Mouse (Mus musculus): ENCODE measurements around the gene Epha2. TPM values are rescaled to one million over a fixed set of nuclear protein-coding genes. Genes with fewer than 3 reads are reported as not detected.

The Epha2 gene
- polyA plus RNA-seq, 1 experiment from 2014 or later: 2.9 TPM

DNA sequence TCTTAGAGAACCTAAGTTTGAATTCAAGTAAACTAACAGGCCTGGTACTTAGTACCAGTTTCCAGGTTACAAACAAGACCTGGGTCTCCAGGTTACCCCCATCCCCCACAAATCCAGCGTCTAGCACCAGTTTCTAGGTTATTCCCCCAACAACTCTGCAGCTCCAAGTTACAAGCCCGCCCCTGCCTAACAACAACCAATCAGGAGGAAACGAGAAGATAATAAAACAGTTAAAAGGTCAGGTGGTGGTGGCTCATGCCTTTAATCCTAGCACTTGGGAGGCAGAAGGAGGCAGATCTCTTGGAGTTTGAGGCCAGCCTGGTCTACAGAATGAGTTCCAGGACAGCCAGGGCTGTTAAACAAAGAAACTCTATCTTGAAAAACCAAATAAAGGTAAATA, 33.8 kb upstream of the Epha2 start:
- Histone ChIP-seq H3K27me3 (replicated peaks; ENCODE audit: control insufficient read depth, insufficient read depth, low read length) (0 out of 2 replicates have a peak, but pooled peaks cover 3% of the 10 kb centered on the region), H3K27ac (ENCODE audit: low read depth, low read length) (no peak overlapping the region), H3K4me2 (no peak overlapping the region), H3K4me3 (ENCODE audit: low read depth, low read length) (no peak overlapping the region), H3K36me3 (ENCODE audit: control insufficient read depth, insufficient read depth, low read length) (no peaks in the 10 kb centered on the region), H3K4me1 (replicated peaks; ENCODE audit: control insufficient read depth, insufficient read depth, low read length) (no peaks in the 10 kb centered on the region), H3K9me3 (ENCODE audit: control insufficient read depth, low read length) (no peaks in the 10 kb centered on the region), H3K9ac (ENCODE audit: low read depth, low read length) (no peak overlapping the region)
- ATAC-seq (replicated peaks; ENCODE audit: low FRiP score) (no peak), DNase-seq (ENCODE audit: low spot score) (no peak)
- whole genome bisulfite sequencing: 65% methylated on average over 3 of the region's 3 CpGs

GRCm38 (mm10) chr4:141267837-141268236, 33.2 kb upstream of the Epha2 start:
- DNase-seq (ENCODE audit: low spot score): no peak
- WGBS: 40% methylated on average over 9 of the region's 9 CpGs

DNA sequence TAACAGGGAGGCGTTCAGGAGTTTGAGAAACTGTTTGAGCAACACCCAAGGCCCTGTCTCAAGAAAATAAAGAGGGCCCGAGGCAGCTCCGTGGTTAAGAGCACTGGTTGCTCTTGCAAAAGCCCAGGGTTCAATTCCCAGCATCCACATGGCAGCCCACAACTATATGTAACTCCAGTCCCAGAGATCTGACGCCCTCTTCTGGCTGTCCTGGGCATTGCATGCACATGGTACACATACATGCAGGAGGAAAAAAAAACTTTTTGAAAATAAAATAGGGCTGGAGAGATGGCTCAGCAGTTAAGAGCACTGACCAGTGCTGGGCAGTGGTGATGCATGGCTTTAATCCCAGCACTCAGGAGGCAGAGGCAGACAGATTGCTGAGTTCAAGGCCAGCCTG, 32.7 kb upstream of the Epha2 start:
- 72% methylated on average over 4 of the region's 4 CpGs for WGBS
- Histone ChIP-seq H3K36me3 (ENCODE audit: control insufficient read depth, insufficient read depth, low read length) (no peaks in the 10 kb centered on the region), H3K4me3 (ENCODE audit: low read depth, low read length) (no peak overlapping the region), H3K4me2 (no peak overlapping the region), H3K4me1 (replicated peaks; ENCODE audit: control insufficient read depth, insufficient read depth, low read length) (no peaks in the 10 kb centered on the region; the same call in 1 of the 2 replicates), H3K27ac (ENCODE audit: low read depth, low read length) (no peak overlapping the region), H3K27me3 (replicated peaks; ENCODE audit: control insufficient read depth, insufficient read depth, low read length) (0 out of 2 replicates have a peak, but pooled peaks cover 3% of the 10 kb centered on the region), H3K9ac (ENCODE audit: low read depth, low read length) (no peak overlapping the region), H3K9me3 (ENCODE audit: control insufficient read depth, low read length) (no peaks in the 10 kb centered on the region)
- DNase-seq (ENCODE audit: low spot score): no peak
- ATAC-seq (replicated peaks; ENCODE audit: low FRiP score): no peak

More at GRCm38 (mm10) chr4:141267837-141268236, 33.2 kb upstream of the Epha2 start:
- 0 out of 2 replicates have a peak, but pooled peaks cover 3% of the 10 kb centered on the region for H3K27me3 ChIP-seq (replicated peaks; ENCODE audit: control insufficient read depth, insufficient read depth, low read length)
- no peaks in the 10 kb centered on the region for H3K4me1 ChIP-seq (replicated peaks; ENCODE audit: control insufficient read depth, insufficient read depth, low read length)
- H3K9ac ChIP-seq (ENCODE audit: low read depth, low read length): no peak overlapping the region
- no peak for ATAC-seq (replicated peaks; ENCODE audit: low FRiP score)
- H3K4me2 ChIP-seq: no peak overlapping the region
- no peaks in the 10 kb centered on the region for H3K9me3 ChIP-seq (ENCODE audit: control insufficient read depth, low read length)
- no peak overlapping the region for H3K4me3 ChIP-seq (ENCODE audit: low read depth, low read length)
- H3K27ac ChIP-seq (ENCODE audit: low read depth, low read length): no peak overlapping the region
- H3K36me3 ChIP-seq (ENCODE audit: control insufficient read depth, insufficient read depth, low read length): no peaks in the 10 kb centered on the region

GRCm38 (mm10) chr4:141269080-141269479, 32.0 kb upstream of the Epha2 start:
- Histone ChIP-seq H3K9ac (ENCODE audit: low read depth, low read length) (no peak overlapping the region), H3K9me3 (ENCODE audit: control insufficient read depth, low read length) (no peaks in the 10 kb centered on the region), H3K27me3 (replicated peaks; ENCODE audit: control insufficient read depth, insufficient read depth, low read length) (peaks cover 7% of the 10 kb centered on the region), H3K4me1 (replicated peaks; ENCODE audit: control insufficient read depth, insufficient read depth, low read length) (no peaks in the 10 kb centered on the region; the same call in 1 of the 2 replicates), H3K36me3 (ENCODE audit: control insufficient read depth, insufficient read depth, low read length) (no peaks in the 10 kb centered on the region), H3K27ac (ENCODE audit: low read depth, low read length) (no peak overlapping the region), H3K4me3 (ENCODE audit: low read depth, low read length) (no peak overlapping the region), H3K4me2 (no peak overlapping the region)
- ATAC-seq (replicated peaks; ENCODE audit: low FRiP score): no peak
- WGBS: 55% methylated on average over 6 of the region's 6 CpGs
- no peak for DNase-seq (ENCODE audit: low spot score)

DNA sequence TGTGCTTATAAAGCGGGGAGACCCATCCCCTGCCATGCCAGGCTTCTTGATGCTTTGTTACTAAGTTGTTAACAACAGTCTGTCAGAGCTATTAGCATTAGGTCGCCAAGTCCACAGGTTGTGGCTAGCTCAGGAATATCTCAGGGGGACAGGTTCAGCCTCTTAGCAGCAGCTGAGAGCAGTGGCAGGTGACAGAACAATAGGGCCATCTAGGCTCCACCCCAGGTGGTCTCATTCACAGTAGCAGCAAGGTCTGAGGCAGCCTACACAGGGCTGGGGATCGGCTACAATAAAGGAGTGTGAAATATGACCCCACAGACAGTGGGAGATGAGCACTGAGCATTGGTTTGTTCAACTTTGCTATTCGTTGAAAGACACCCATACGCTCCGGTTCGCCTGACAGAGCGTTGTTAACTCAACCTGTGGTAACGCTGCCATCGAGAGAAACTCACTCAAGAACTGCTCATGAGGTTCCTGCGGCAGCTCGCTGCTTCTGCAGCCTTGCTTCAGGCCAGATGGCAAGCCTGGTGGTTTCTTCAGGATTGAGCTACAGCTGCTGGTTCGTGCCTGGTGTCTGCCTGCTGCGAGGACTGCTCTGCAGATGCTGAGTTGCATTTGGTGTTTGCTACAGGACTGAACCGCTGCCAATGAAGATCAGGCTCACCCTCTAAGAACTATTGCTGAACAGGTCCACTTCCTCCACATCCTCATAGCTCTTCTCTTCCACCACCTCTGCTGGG, 30.7 kb upstream of the Epha2 start:
- H3K9ac ChIP-seq (ENCODE audit: low read depth, low read length): no peak overlapping the region
- no peaks in the 10 kb centered on the region for H3K9me3 ChIP-seq (ENCODE audit: control insufficient read depth, low read length)
- H3K27ac ChIP-seq (ENCODE audit: low read depth, low read length): no peak overlapping the region
- no peaks in the 10 kb centered on the region for H3K36me3 ChIP-seq (ENCODE audit: control insufficient read depth, insufficient read depth, low read length)
- H3K4me3 ChIP-seq (ENCODE audit: low read depth, low read length): no peak overlapping the region
- no peak overlapping the region for H3K4me2 ChIP-seq
- H3K4me1 ChIP-seq (replicated peaks; ENCODE audit: control insufficient read depth, insufficient read depth, low read length): peaks cover 3% of the 10 kb centered on the region; the same call in 1 of the 2 replicates
- H3K27me3 ChIP-seq (replicated peaks; ENCODE audit: control insufficient read depth, insufficient read depth, low read length): peaks cover 10% of the 10 kb centered on the region
- DNase-seq (ENCODE audit: low spot score) (no peak), ATAC-seq (replicated peaks; ENCODE audit: low FRiP score) (no peak)
- WGBS: 62% methylated on average over 15 of the region's 15 CpGs

DNA sequence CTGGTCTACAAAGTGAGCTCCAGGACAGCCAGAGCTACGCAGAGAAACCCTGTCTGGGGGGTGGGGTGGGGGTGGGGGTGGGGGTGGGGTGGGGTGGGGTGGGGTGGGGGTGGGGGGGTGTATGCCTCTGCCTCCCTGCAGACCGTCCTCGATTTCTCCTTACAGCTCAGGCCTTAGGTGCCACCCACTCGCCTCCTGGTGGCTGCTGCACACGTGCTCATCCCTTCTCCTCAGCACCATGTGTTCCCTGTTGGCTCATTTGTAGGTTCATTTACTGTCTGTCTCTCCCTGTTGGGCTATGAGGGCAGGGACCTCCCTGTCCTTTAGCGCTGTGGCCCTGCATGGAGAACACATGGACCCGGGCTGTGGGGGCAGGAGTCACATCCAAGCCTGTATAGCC, 29.8 kb upstream of the Epha2 start:
- 67% methylated on average over 7 of the region's 7 CpGs for WGBS
- DNase-seq (ENCODE audit: low spot score): no peak
- Histone ChIP-seq H3K9me3 (ENCODE audit: control insufficient read depth, low read length) (no peaks in the 10 kb centered on the region), H3K27ac (ENCODE audit: low read depth, low read length) (no peak overlapping the region), H3K27me3 (replicated peaks; ENCODE audit: control insufficient read depth, insufficient read depth, low read length) (peaks cover 10% of the 10 kb centered on the region), H3K4me1 (replicated peaks; ENCODE audit: control insufficient read depth, insufficient read depth, low read length) (peaks cover 3% of the 10 kb centered on the region; the same call in 1 of the 2 replicates), H3K36me3 (ENCODE audit: control insufficient read depth, insufficient read depth, low read length) (no peaks in the 10 kb centered on the region), H3K9ac (ENCODE audit: low read depth, low read length) (no peak overlapping the region), H3K4me2 (no peak overlapping the region), H3K4me3 (ENCODE audit: low read depth, low read length) (no peak overlapping the region)
- no peak for ATAC-seq (replicated peaks; ENCODE audit: low FRiP score)

- Histone ChIP-seq H3K36me3 (ENCODE audit: control insufficient read depth, insufficient read depth, low read length) (no peaks in the 10 kb centered on the region), H3K4me1 (replicated peaks; ENCODE audit: control insufficient read depth, insufficient read depth, low read length) (peaks cover 3% of the 10 kb centered on the region; the same call in 1 of the 2 replicates), H3K27me3 (replicated peaks; ENCODE audit: control insufficient read depth, insufficient read depth, low read length) (peaks cover 10% of the 10 kb centered on the region), H3K9me3 (ENCODE audit: control insufficient read depth, low read length) (no peaks in the 10 kb centered on the region), H3K27ac (ENCODE audit: low read depth, low read length) (no peak overlapping the region), H3K9ac (ENCODE audit: low read depth, low read length) (no peak overlapping the region), H3K4me2 (no peak overlapping the region), H3K4me3 (ENCODE audit: low read depth, low read length) (no peak overlapping the region)
- ATAC-seq (replicated peaks; ENCODE audit: low FRiP score) (no peak), DNase-seq (ENCODE audit: low spot score) (no peak)
- WGBS: 49% methylated on average over 6 of the region's 6 CpGs
Observed at GRCm38 (mm10) chr4:141271721-141272120, 29.3 kb upstream of the Epha2 start.

GRCm38 (mm10) chr4:141272878-141273277, 28.2 kb upstream of the Epha2 start:
- Histone ChIP-seq H3K4me2 (peak overlapping the region; percentile 39), H3K9me3 (ENCODE audit: control insufficient read depth, low read length) (no peaks in the 10 kb centered on the region), H3K4me3 (ENCODE audit: low read depth, low read length) (no peak overlapping the region), H3K36me3 (ENCODE audit: control insufficient read depth, insufficient read depth, low read length) (no peaks in the 10 kb centered on the region), H3K4me1 (replicated peaks; ENCODE audit: control insufficient read depth, insufficient read depth, low read length) (peaks cover 3% of the 10 kb centered on the region), H3K9ac (ENCODE audit: low read depth, low read length) (no peak overlapping the region), H3K27me3 (replicated peaks; ENCODE audit: control insufficient read depth, insufficient read depth, low read length) (peaks cover 10% of the 10 kb centered on the region), H3K27ac (ENCODE audit: low read depth, low read length) (no peak overlapping the region)
- DNase-seq (ENCODE audit: low spot score) (no peak), ATAC-seq (replicated peaks; ENCODE audit: low FRiP score) (no peak)
- WGBS: 14% methylated on average over 14 of the region's 14 CpGs

- Histone ChIP-seq H3K36me3 (ENCODE audit: control insufficient read depth, insufficient read depth, low read length) (no peaks in the 10 kb centered on the region), H3K9ac (ENCODE audit: low read depth, low read length) (no peak overlapping the region), H3K9me3 (ENCODE audit: control insufficient read depth, low read length) (no peaks in the 10 kb centered on the region), H3K27ac (ENCODE audit: low read depth, low read length) (no peak overlapping the region), H3K4me1 (replicated peaks; ENCODE audit: control insufficient read depth, insufficient read depth, low read length) (peaks cover 7% of the 10 kb centered on the region), H3K4me3 (ENCODE audit: low read depth, low read length) (no peak overlapping the region), H3K4me2 (peak overlapping the region; percentile 39), H3K27me3 (replicated peaks; ENCODE audit: control insufficient read depth, insufficient read depth, low read length) (peaks cover 10% of the 10 kb centered on the region)
- WGBS: 21% methylated on average over 12 of the region's 12 CpGs
- DNase-seq (ENCODE audit: low spot score) (peak; percentile 87), ATAC-seq (replicated peaks; ENCODE audit: low FRiP score) (peak; percentile 69)
Observed at GRCm38 (mm10) chr4:141273296-141273695, 27.7 kb upstream of the Epha2 start.
